Mouse (Mus musculus) limb, embryonic 15.5 days (tissue): ENCODE measurements around the gene Itga2. TPM values are rescaled to one million over a fixed set of nuclear protein-coding genes. Genes with fewer than 3 reads are reported as not detected.
A peak's percentile ranks its signal among the peaks of the same experiment; 100 is the strongest.

Experiments
- ATAC-seq: fragments of 200-750 bp; cut with Nextera tagmentation; 2 replicates; pipeline ENCODE4 v1.8.0; 2017; ENCODE audit warnings: low read depth, moderate TSS enrichment; ENCODE audit not compliant: insufficient number of reproducible peaks, low FRiP score, low TSS enrichment
- H3K27ac ChIP-seq: fragments of 300-500 bp; sonication (generic); 2 replicates; pipeline ENCODE4 v1.5.1; 2015; ENCODE audit warnings: moderate library complexity, mild to moderate bottlenecking, inconsistent platforms
- H3K27me3 ChIP-seq: fragments of 300-500 bp; sonication (generic); 2 replicates; pipeline ENCODE4 v1.6.1; 2015; ENCODE audit warnings: inconsistent platforms
- H3K36me3 ChIP-seq: fragments of 300-500 bp; sonication (generic); 2 replicates; pipeline ENCODE4 v1.6.1; 2015; ENCODE audit warnings: inconsistent platforms
- H3K4me1 ChIP-seq: fragments of 300-500 bp; sonication (generic); 2 replicates; pipeline ENCODE4 v1.6.1; 2015; ENCODE audit warnings: inconsistent platforms
- H3K4me2 ChIP-seq: fragments of 300-500 bp; sonication (generic); 2 replicates; pipeline ENCODE4 v1.6.1; 2015; ENCODE audit warnings: mild to moderate bottlenecking, inconsistent platforms
- H3K4me3 ChIP-seq: fragments of 300-500 bp; sonication (generic); 2 replicates; pipeline ENCODE4 v1.5.1; 2015; ENCODE audit warnings: mild to moderate bottlenecking, inconsistent platforms
- H3K9ac ChIP-seq: fragments of 300-500 bp; sonication (generic); 2 replicates; pipeline ENCODE4 v1.6.1; 2015; ENCODE audit warnings: inconsistent platforms
- H3K9me3 ChIP-seq: fragments of 300-500 bp; sonication (generic); 2 replicates; pipeline ENCODE4 v1.6.1; 2016; ENCODE audit warnings: inconsistent platforms
- WGBS: fragments of 180-500 bp; shearing (Covaris S2); methylation state at CpG from one replicate; pipeline ENCODE4 v1.1.7; 2015; 5-methylcytosine and 5-hydroxymethylcytosine counted together
- polyA plus RNA-seq: library from polyadenylated mRNA; unstranded; fragments of >200 nt; fragmentation: Nextera tagmentation; extraction: Ambion mirVana; gene quantifications from 2 replicates; pipeline ENCODE4 v1.2.1, GENCODE M21; 2015

The Itga2 gene
- polyA plus RNA-seq, 1 experiment from 2014 or later = 3.7 TPM

GRCm38 (mm10) chr13:114914559-114914958, 17.3 kb downstream of the Itga2 start:
- Histone ChIP-seq H3K27me3 (no peaks in the 10 kb centered on the region), H3K4me2 (no peak overlapping the region), H3K4me1 (no peaks in the 10 kb centered on the region), H3K27ac (no peak overlapping the region), H3K9ac (no peak overlapping the region), H3K4me3 (no peak overlapping the region), H3K36me3 (no peaks in the 10 kb centered on the region), H3K9me3 (no peaks in the 10 kb centered on the region)
- WGBS = 80% methylated on average over 4 of the region's 4 CpGs
- no peak for ATAC-seq

GRCm38 (mm10) chr13:114910629-114911028, 21.3 kb downstream of the Itga2 start:
- Histone ChIP-seq H3K4me2 (no peak overlapping the region), H3K9me3 (no peaks in the 10 kb centered on the region), H3K4me3 (no peak overlapping the region), H3K27me3 (no peaks in the 10 kb centered on the region), H3K9ac (no peak overlapping the region), H3K27ac (no peak overlapping the region), H3K4me1 (no peaks in the 10 kb centered on the region), H3K36me3 (no peaks in the 10 kb centered on the region)
- ATAC-seq = no peak
- WGBS = 73% methylated on average over 9 of the region's 9 CpGs

DNA sequence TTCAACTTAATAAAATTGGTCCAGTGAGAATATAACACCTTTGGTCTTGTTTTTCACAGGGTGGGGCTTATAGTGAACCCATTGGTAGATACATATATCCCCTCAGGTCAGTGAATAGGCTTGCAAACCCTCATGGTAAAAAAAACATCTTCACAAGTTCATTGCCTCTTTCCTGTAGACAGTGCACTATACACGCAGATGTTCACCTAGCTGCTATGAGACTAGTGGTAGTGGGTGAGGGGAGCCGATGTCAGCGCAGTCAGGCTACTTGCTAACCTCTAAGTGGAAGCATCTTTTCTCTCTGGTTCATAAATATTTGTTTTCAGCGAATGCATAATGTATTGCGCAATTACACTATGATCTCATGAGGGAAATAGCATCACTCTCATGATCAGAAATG, 22.4 kb downstream of the Itga2 start:
- Histone ChIP-seq H3K4me2 (no peak overlapping the region), H3K9me3 (no peaks in the 10 kb centered on the region), H3K9ac (no peak overlapping the region), H3K36me3 (no peaks in the 10 kb centered on the region), H3K4me1 (no peaks in the 10 kb centered on the region), H3K27me3 (no peaks in the 10 kb centered on the region), H3K27ac (no peak overlapping the region), H3K4me3 (no peak overlapping the region)
- WGBS = 90% methylated on average over 5 of the region's 5 CpGs
- no peak for ATAC-seq

GRCm38 (mm10) chr13:114907876-114908275, 24.0 kb downstream of the Itga2 start:
- H3K27ac ChIP-seq = no peak overlapping the region
- ATAC-seq = no peak
- H3K4me1 ChIP-seq = no peaks in the 10 kb centered on the region
- H3K9ac ChIP-seq = no peak overlapping the region
- WGBS = 73% methylated on average over 4 of the region's 4 CpGs
- no peak overlapping the region for H3K4me2 ChIP-seq
- H3K9me3 ChIP-seq = no peaks in the 10 kb centered on the region
- no peaks in the 10 kb centered on the region for H3K27me3 ChIP-seq
- no peak overlapping the region for H3K4me3 ChIP-seq
- H3K36me3 ChIP-seq = no peaks in the 10 kb centered on the region

DNA sequence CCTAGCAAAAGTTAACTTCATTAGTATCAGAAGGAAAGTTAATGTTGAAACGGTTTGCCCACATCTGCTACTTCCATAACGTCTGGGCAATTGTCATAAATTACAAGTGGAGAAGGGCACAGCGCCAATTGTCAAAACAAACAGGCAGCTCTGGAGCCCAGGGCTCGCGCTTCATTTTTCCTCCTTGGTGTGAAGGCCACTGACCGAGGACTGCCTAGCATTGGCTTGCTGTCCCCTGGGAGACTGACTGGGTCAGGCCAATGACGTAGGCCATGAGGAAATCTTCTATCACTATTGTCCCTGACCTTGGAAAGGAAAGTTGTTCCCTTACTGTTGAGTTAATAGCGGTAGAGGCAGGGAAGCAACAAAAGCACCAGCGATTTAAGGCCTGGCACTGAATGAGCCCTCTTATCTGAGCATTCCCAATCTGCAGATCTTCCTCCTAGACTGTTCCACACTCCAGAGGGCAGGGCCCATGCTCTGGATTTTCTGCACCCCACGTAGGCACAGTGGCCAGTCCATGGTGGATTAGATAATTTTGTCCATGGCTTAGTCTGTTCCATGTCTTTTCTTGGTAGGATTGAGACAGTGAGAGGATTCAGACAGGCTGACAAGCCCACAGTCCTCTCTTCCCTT, 35.0 kb downstream of the Itga2 start:
- no peak for ATAC-seq
- H3K9ac ChIP-seq = no peak overlapping the region
- no peak overlapping the region for H3K4me3 ChIP-seq
- no peaks in the 10 kb centered on the region for H3K36me3 ChIP-seq
- 64% methylated on average over 10 of the region's 10 CpGs for WGBS
- H3K27ac ChIP-seq = peak overlapping the region; percentile 50
- no peaks in the 10 kb centered on the region for H3K27me3 ChIP-seq
- no peaks in the 10 kb centered on the region for H3K4me1 ChIP-seq
- no peak overlapping the region for H3K4me2 ChIP-seq
- H3K9me3 ChIP-seq = no peaks in the 10 kb centered on the region

GRCm38 (mm10) chr13:114895896-114896295, 36.0 kb downstream of the Itga2 start:
- no peak overlapping the region for H3K9ac ChIP-seq
- no peaks in the 10 kb centered on the region for H3K9me3 ChIP-seq
- no peak for ATAC-seq
- 70% methylated on average over 7 of the region's 7 CpGs for WGBS
- no peaks in the 10 kb centered on the region for H3K4me1 ChIP-seq
- no peaks in the 10 kb centered on the region for H3K36me3 ChIP-seq
- no peak overlapping the region for H3K27ac ChIP-seq
- H3K4me3 ChIP-seq = no peak overlapping the region
- no peak overlapping the region for H3K4me2 ChIP-seq
- H3K27me3 ChIP-seq = no peaks in the 10 kb centered on the region

DNA sequence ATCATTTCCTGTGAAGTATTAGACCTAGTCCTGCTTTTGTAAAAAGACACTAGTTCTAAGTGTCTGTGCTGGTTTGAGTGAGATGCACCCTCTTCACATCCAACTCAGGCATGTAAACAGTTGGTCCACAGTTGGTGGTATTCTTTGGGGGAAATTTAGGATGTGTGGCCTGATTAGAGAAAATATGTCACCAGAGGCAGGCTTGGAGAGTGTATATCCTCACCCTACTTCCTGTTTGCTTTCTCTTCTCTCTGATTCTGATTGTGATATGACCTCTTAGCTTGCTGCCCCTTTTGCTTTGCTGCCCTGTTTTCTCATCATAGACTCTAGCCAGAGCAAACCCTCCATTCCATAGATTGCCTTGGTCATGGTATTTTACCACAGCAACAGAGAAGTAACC, 37.2 kb downstream of the Itga2 start:
- no peaks in the 10 kb centered on the region for H3K9me3 ChIP-seq
- no peaks in the 10 kb centered on the region for H3K27me3 ChIP-seq
- no peak overlapping the region for H3K9ac ChIP-seq
- H3K4me1 ChIP-seq = no peaks in the 10 kb centered on the region
- H3K4me3 ChIP-seq = no peak overlapping the region
- no peak overlapping the region for H3K4me2 ChIP-seq
- no peaks in the 10 kb centered on the region for H3K36me3 ChIP-seq
- H3K27ac ChIP-seq = no peak overlapping the region
- ATAC-seq = no peak

DNA sequence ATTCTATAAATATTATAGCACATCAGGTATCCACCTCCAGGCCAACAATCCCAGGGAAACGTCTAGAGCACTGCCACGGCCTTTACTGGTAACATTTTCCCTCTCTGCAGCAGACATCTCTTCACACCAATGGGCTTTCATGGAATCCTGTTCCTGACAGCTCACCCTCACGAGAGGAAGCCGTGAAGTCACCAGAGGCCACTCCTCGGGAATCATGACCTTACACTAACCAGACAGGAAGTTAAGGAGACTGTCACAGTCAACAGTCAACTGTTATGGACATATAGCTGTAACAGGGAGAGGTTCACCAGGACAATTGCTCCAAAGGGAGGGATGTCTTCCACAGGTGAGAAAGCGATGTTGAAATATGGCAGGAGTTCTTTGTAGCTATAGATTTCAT, 40.2 kb downstream of the Itga2 start:
- Histone ChIP-seq H3K4me1 (no peaks in the 10 kb centered on the region), H3K9ac (no peak overlapping the region), H3K36me3 (no peaks in the 10 kb centered on the region), H3K27ac (no peak overlapping the region), H3K27me3 (no peaks in the 10 kb centered on the region), H3K4me2 (no peak overlapping the region), H3K4me3 (no peak overlapping the region), H3K9me3 (no peaks in the 10 kb centered on the region)
- 58% methylated on average over 6 of the region's 6 CpGs for WGBS
- ATAC-seq = no peak

DNA sequence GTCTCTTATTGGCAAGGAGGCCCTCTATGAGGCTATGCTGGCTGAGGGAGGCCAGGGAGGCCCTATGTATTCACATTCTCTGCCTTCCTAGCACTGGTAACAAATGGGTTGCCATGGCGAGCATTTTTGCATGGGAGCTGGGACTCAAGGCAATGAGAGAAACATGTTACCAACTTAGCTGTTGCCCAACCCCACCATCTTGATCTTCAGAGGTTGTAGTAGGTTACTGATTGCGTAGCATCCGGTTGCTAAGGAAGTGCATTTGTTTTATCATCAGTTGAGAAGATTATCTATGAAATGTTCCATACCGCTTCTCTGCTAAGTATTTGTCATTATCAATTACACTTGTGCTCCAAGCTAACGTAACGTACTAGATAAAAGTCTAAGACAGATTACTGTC, 44.2 kb downstream of the Itga2 start:
- H3K9ac ChIP-seq = no peak overlapping the region
- 90% methylated on average over 6 of the region's 6 CpGs for WGBS
- no peak overlapping the region for H3K27ac ChIP-seq
- no peaks in the 10 kb centered on the region for H3K36me3 ChIP-seq
- H3K4me3 ChIP-seq = no peak overlapping the region
- H3K9me3 ChIP-seq = no peaks in the 10 kb centered on the region
- no peak for ATAC-seq
- H3K4me1 ChIP-seq = no peaks in the 10 kb centered on the region
- no peak overlapping the region for H3K4me2 ChIP-seq
- H3K27me3 ChIP-seq = no peaks in the 10 kb centered on the region

- Histone ChIP-seq H3K36me3 (no peaks in the 10 kb centered on the region), H3K4me1 (no peaks in the 10 kb centered on the region), H3K27ac (no peak overlapping the region), H3K4me2 (no peak overlapping the region), H3K9me3 (no peaks in the 10 kb centered on the region), H3K9ac (no peak overlapping the region), H3K27me3 (no peaks in the 10 kb centered on the region), H3K4me3 (no peak overlapping the region)
- WGBS = 86% methylated on average over 4 of the region's 4 CpGs
- no peak for ATAC-seq
Measured at GRCm38 (mm10) chr13:114887293-114887692, 44.6 kb downstream of the Itga2 start.

DNA sequence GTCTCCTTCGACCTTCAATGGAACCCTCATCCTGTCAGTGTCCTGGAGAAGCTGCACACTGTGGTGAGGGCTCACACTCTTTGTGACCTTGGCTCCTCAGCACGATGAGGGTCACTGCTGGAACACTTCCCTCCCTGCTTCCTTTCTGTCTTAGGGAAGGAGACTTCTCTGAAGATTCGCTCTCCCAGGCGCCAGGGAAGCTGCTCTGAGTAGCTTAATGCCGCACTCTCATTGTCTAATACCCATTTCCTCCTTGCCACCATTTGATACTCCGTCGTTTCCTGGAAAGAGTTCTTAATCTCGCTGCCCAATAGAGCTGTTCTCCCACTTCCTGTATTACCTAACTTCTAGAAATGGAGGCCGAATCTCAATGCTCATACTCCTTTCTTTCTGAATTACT, 46.7 kb downstream of the Itga2 start:
- no peaks in the 10 kb centered on the region for H3K27me3 ChIP-seq
- no peaks in the 10 kb centered on the region for H3K9me3 ChIP-seq
- no peaks in the 10 kb centered on the region for H3K4me1 ChIP-seq
- ATAC-seq = no peak
- H3K9ac ChIP-seq = no peak overlapping the region
- no peak overlapping the region for H3K4me2 ChIP-seq
- no peak overlapping the region for H3K27ac ChIP-seq
- 62% methylated on average over 9 of the region's 9 CpGs for WGBS
- H3K4me3 ChIP-seq = no peak overlapping the region
- no peaks in the 10 kb centered on the region for H3K36me3 ChIP-seq

DNA sequence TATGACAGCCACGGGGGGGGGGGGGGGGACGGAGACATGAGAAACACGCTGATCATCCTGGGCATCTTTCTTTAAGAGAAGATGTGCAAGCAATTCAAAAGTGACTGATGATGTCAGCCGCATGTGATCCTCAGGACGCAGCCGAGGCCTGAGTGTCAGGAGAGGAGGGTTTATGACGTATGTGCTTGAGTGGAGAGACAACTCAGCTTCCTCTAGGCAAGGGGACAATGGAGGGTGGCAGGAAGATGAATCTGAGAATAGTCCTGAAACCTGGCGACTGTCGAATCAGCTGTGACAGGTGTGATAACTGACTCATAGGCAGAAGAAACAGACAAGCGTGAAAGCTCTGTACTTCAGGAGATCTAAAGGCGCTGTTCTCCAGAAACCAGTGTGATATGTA, 53.2 kb downstream of the Itga2 start:
- ATAC-seq = no peak
- WGBS = 77% methylated on average over 11 of the region's 11 CpGs
- H3K36me3 ChIP-seq = no peaks in the 10 kb centered on the region
- H3K4me3 ChIP-seq = no peak overlapping the region
- H3K27ac ChIP-seq = no peak overlapping the region
- H3K27me3 ChIP-seq = no peaks in the 10 kb centered on the region
- no peaks in the 10 kb centered on the region for H3K4me1 ChIP-seq
- H3K4me2 ChIP-seq = no peak overlapping the region
- H3K9ac ChIP-seq = no peak overlapping the region
- H3K9me3 ChIP-seq = no peaks in the 10 kb centered on the region

DNA sequence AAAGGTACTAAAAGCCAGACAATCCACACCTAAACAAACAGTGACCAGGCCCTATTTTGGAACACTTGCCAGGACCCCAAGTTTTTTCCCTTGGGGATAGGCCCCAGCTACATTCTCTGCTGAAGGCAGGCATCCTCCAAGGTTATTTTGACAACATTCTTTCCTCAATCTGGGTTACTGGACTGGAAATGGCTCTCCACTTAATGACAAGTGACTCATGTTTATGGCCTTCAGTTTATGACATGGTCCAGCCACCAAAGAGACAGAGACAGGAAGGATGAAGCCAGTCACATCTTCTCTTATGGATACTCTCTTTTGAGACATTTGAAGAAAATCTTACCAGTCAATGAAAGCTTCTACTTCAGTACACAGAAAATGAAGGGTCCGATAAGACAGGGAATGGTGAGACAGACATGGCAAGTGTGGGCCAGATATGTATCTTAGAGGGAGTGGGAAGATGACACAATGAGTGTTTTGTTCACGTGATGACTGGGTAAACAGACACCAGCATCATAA, 55.8 kb downstream of the Itga2 start:
- Histone ChIP-seq H3K27me3 (no peaks in the 10 kb centered on the region), H3K4me1 (no peaks in the 10 kb centered on the region), H3K9ac (no peak overlapping the region), H3K4me2 (no peak overlapping the region), H3K36me3 (no peaks in the 10 kb centered on the region), H3K4me3 (no peak overlapping the region), H3K27ac (no peak overlapping the region), H3K9me3 (no peaks in the 10 kb centered on the region)
- ATAC-seq = no peak
- WGBS = 83% methylated on average over 2 of the region's 2 CpGs
